In genomic region chr6:112696056-112696950, GRCm38 (mm10) we compare ENCODE assay signal across 8 mouse cellular contexts. TPM values are rescaled to one million over a fixed set of nuclear protein-coding genes. Genes with fewer than 3 reads are reported as not detected.
DNase-seq lines count a peak whose midpoint lies in the region; ATAC-seq and TF ChIP-seq lines count a peak whose summit lies in the region.

Gene Rad18, minus strand, starts transcription at chr6:112696686.

- TF ChIP-seq POLR2A in lung, adult 2 months (IDR thresholded peaks at IDR 0.05; ENCODE audit: borderline replicate concordance, extremely low read depth, low read depth, low read length) = peak; percentile 14; the same call in 1 of the 2 replicates

- ATAC-seq in forebrain, embryonic 11.5 days (replicated peaks; ENCODE audit: low FRiP score) = peak; percentile 95
- ATAC-seq in heart, postnatal 0 days (ENCODE audit: insufficient read depth, low read depth) = peak; percentile 94
- peak; percentile 81 for ATAC-seq in neutrophil, adult 5-6 weeks (ENCODE audit: extremely low read depth, insufficient number of reproducible peaks, low FRiP score, poor library complexity, severe bottlenecking)

- H3K27ac ChIP-seq in forebrain, embryonic 11.5 days (ENCODE audit: low read depth, low read length) = 0 out of 2 replicates have a peak within 1 kb of the TSS, but pooled peaks have one; percentile 37
- H3K27ac ChIP-seq in heart, postnatal 0 days (ENCODE audit: low read depth) = peak within 1 kb of the TSS; percentile 69

- DNase-seq in c-Kit-positive CD71-positive TER-119-negative erythroid progenitor cells, embryonic 14.5 days (ENCODE audit: low read depth) = peak; percentile 83
- DNase-seq in forebrain, embryonic 11.5 days (ENCODE audit: low spot score) = peak; percentile 92
- peak; percentile 88 for DNase-seq in heart, postnatal 0 days (ENCODE audit: low spot score)
- DNase-seq in kidney, postnatal 4 days = peak; percentile 90 to 93
- DNase-seq in lung, adult 2 months = peak; percentile 80
- peak; percentile 66 to 75 for DNase-seq in thymus, adult 18-20 months

- no peak for TF ChIP-seq EP300 in heart, postnatal 0 days (IDR thresholded peaks at IDR 0.05; ENCODE audit: low read depth)

- H3K4me1 ChIP-seq in E14TG2a.4 (replicated peaks; ENCODE audit: low read depth, low read length) = peaks cover 33% of the 10 kb centered on the region
- 0 out of 2 replicates have a peak, but pooled peaks cover 2% of the 10 kb centered on the region for H3K4me1 ChIP-seq in forebrain, embryonic 11.5 days (replicated peaks; ENCODE audit: control insufficient read depth, insufficient read depth, low read length)
- peaks cover 6% of the 10 kb centered on the region; the same call in 1 of the 2 replicates for H3K4me1 ChIP-seq in heart, postnatal 0 days (ENCODE audit: control insufficient read depth, insufficient read depth)
- H3K4me1 ChIP-seq in lung, adult 2 months (ENCODE audit: control insufficient read depth, insufficient read depth, low read length) = no peaks in the 10 kb centered on the region; the same call in 1 of the 2 replicates

- H3K4me2 ChIP-seq in forebrain, embryonic 11.5 days (ENCODE audit: low read depth, low read length, severe bottlenecking) = peak within 1 kb of the TSS; percentile 71
- H3K4me2 ChIP-seq in heart, postnatal 0 days (ENCODE audit: low read depth, low read length) = peak within 1 kb of the TSS; percentile 82

- peaks cover 24% of the 10 kb centered on the region for H3K36me3 ChIP-seq in E14TG2a.4 (ENCODE audit: insufficient read depth, low read length)
- no peaks in the 10 kb centered on the region for H3K36me3 ChIP-seq in forebrain, embryonic 11.5 days (ENCODE audit: control insufficient read depth, insufficient read depth, low read length)
- no peaks in the 10 kb centered on the region for H3K36me3 ChIP-seq in heart, postnatal 0 days (replicated peaks; ENCODE audit: control insufficient read depth, insufficient read depth, low read length)

- under 1% methylated on average over 77 of the region's 77 CpGs for WGBS in forebrain, embryonic 11.5 days
- under 1% methylated on average over 77 of the region's 77 CpGs for WGBS in heart, postnatal 0 days
- WGBS in lung, adult 2 months = under 1% methylated on average over 77 of the region's 77 CpGs

- TF ChIP-seq CTCF in E14TG2a.4 (conservative IDR thresholded peaks at IDR 0.05; ENCODE audit: low read length) = no peak
- TF ChIP-seq CTCF in heart, postnatal 0 days (IDR thresholded peaks at IDR 0.05; ENCODE audit: low read depth) = no peak
- no peak for TF ChIP-seq CTCF in lung, adult 2 months (IDR thresholded peaks at IDR 0.05; ENCODE audit: insufficient read depth, low read length)

- peaks cover 4% of the 10 kb centered on the region; the same call in 1 of the 2 replicates for H3K9me3 ChIP-seq in E14TG2a.4 (ENCODE audit: low read length)
- no peaks in the 10 kb centered on the region for H3K9me3 ChIP-seq in forebrain, embryonic 11.5 days (ENCODE audit: control insufficient read depth, low read length)
- no peaks in the 10 kb centered on the region for H3K9me3 ChIP-seq in heart, postnatal 0 days (replicated peaks; ENCODE audit: control insufficient read depth, low read length)

- peak within 1 kb of the TSS; percentile 89 for H3K4me3 ChIP-seq in E14TG2a.4 (replicated peaks; ENCODE audit: low read length)
- peak within 1 kb of the TSS; percentile 73 for H3K4me3 ChIP-seq in forebrain, embryonic 11.5 days (ENCODE audit: low read depth, low read length)
- peak within 1 kb of the TSS; percentile 73 for H3K4me3 ChIP-seq in heart, postnatal 0 days (ENCODE audit: low read depth, low read length)
- peak within 1 kb of the TSS; percentile 81 for H3K4me3 ChIP-seq in lung, adult 2 months (replicated peaks; ENCODE audit: extremely low read depth, low read depth, low read length)

- peak within 1 kb of the TSS; percentile 76 for H3K9ac ChIP-seq in forebrain, embryonic 11.5 days (ENCODE audit: low read length)
- peak within 1 kb of the TSS; percentile 62 for H3K9ac ChIP-seq in heart, postnatal 0 days (replicated peaks; ENCODE audit: low read depth, low read length)

- H3K27me3 ChIP-seq in E14TG2a.4 (ENCODE audit: insufficient read depth, low read length) = peaks cover 18% of the 10 kb centered on the region
- H3K27me3 ChIP-seq in forebrain, embryonic 11.5 days (ENCODE audit: control insufficient read depth, insufficient read depth, low read length) = no peaks in the 10 kb centered on the region
- H3K27me3 ChIP-seq in heart, postnatal 0 days (ENCODE audit: control insufficient read depth, insufficient read depth, low read length) = no peaks in the 10 kb centered on the region

RNA-seq across cellular contexts. Expression of gene Rad18, which starts in this region (rescaled TPM):
- 47.5 and 54.1 TPM in 2 replicates for polyA plus RNA-seq in forebrain, embryonic 11.5 days (2014; fragmentation: Nextera tagmentation; extraction: Ambion mirVana)
- 8.7 and 22.2 TPM in 2 replicates for total RNA-seq in heart, postnatal 0 days (2014; rRNA removed; ENCODE audit: low replicate concordance)
- 6.7 and 7.6 TPM in 2 replicates for polyA plus RNA-seq in heart, postnatal 0 days (2015; fragmentation: Nextera tagmentation; extraction: Ambion mirVana)
- 1.1 and 1.6 TPM in 2 replicates for polyA plus RNA-seq in lung, adult 2 months (2012; rRNA removed)
- 14.9 and 15.2 TPM in 2 replicates for total RNA-seq in neutrophil, adult 5-6 weeks (2017)

Comparison
In these comparisons a context has a peak if more than half of its experiments do, and no peak if none do; other contexts are left out.
1. Peak in every context shown above with its lines: DNase-seq, ATAC-seq, H3K4me3 ChIP-seq and H3K27ac ChIP-seq.